Mouse (Mus musculus) kidney, embryonic 16.5 days (tissue): ENCODE data around the gene Gm9936. TPM values are rescaled to one million over a fixed set of nuclear protein-coding genes. Genes with fewer than 3 reads are reported as not detected.

Experiments used
- ATAC-seq: fragments of 200-750 bp; cut with Nextera tagmentation; 2 replicates; pipeline ENCODE4 v1.8.0; 2017; ENCODE audit warnings: moderate TSS enrichment; ENCODE audit not compliant: low FRiP score, low TSS enrichment
- H3K27ac ChIP-seq: fragments of 300-500 bp; sonication (generic); 2 replicates; pipeline ENCODE4 v1.5.1; 2014; ENCODE audit warnings: low read length
- H3K27me3 ChIP-seq: fragments of 300-500 bp; sonication (generic); 2 replicates; pipeline ENCODE4 v1.6.1; 2014; ENCODE audit warnings: low read length, control low read depth, mixed read lengths; ENCODE audit not compliant: insufficient read depth
- H3K36me3 ChIP-seq: fragments of 300-500 bp; sonication (generic); 2 replicates; pipeline ENCODE4 v1.6.1; 2014; ENCODE audit warnings: low read length, control low read depth, mixed read lengths; ENCODE audit not compliant: insufficient read depth
- H3K4me1 ChIP-seq: fragments of 300-500 bp; sonication (generic); 2 replicates; pipeline ENCODE4 v1.6.1; 2014; ENCODE audit warnings: low read length, control low read depth, mixed read lengths; ENCODE audit not compliant: insufficient read depth
- H3K4me2 ChIP-seq: fragments of 300-500 bp; sonication (generic); replicated peaks from 2 replicates; pipeline ENCODE4 v1.6.1; 2014; ENCODE audit warnings: low read depth, low read length
- H3K4me3 ChIP-seq: fragments of 300-500 bp; sonication (generic); 2 replicates; pipeline ENCODE4 v1.5.1; 2014; ENCODE audit warnings: mild to moderate bottlenecking, low read length
- H3K9ac ChIP-seq: fragments of 300-500 bp; sonication (generic); replicated peaks from 2 replicates; pipeline ENCODE4 v1.6.1; 2014; ENCODE audit warnings: low read length
- H3K9me3 ChIP-seq: fragments of 300-500 bp; sonication (generic); 2 replicates; pipeline ENCODE4 v1.6.1; 2016; ENCODE audit warnings: low read length, control low read depth
- WGBS: fragments of 180-500 bp; shearing (Covaris S2); extraction: QIAGEN DNeasy Blood & Tissue Kit; methylation state at CpG from one replicate; pipeline ENCODE4 v1.1.7; 2014; 5-methylcytosine and 5-hydroxymethylcytosine counted together
- microRNA-seq: library from miRNA; unstranded; fragments of <30 nt; microRNA quantifications from one replicate; pipeline ENCODE4, GENCODE M21; 2016
- polyA plus RNA-seq: library from polyadenylated mRNA; unstranded; fragments of >200 nt; fragmentation: Nextera tagmentation; extraction: Ambion mirVana; gene quantifications from 2 replicates; pipeline ENCODE4 v1.2.1, GENCODE M21; 2015

The Gm9936 gene
- polyA plus RNA-seq, 1 experiment from 2014 or later, result not detected

- Histone ChIP-seq H3K9me3 (no peaks in the 10 kb centered on the region), H3K27me3 (no peaks in the 10 kb centered on the region), H3K36me3 (peaks cover 37% of the 10 kb centered on the region), H3K27ac (peak overlapping the region; percentile 70; the same call in 1 of the 2 replicates), H3K4me2 (no peak overlapping the region), H3K4me3 (no peak overlapping the region), H3K9ac (no peak overlapping the region), H3K4me1 (peaks cover 11% of the 10 kb centered on the region)
- WGBS, result 54% methylated on average over 9 of the region's 9 CpGs
- no peak for ATAC-seq
These were observed 51.4 kb downstream of the Gm9936 start for GRCm38 (mm10) chr5:114807063-114807462.

- Histone ChIP-seq H3K27ac (peak overlapping the region; percentile 70), H3K4me3 (no peak overlapping the region), H3K4me2 (no peak overlapping the region), H3K27me3 (no peaks in the 10 kb centered on the region), H3K4me1 (peaks cover 11% of the 10 kb centered on the region), H3K9ac (peak overlapping the region; percentile 29; the same call in 1 of the 2 replicates), H3K9me3 (no peaks in the 10 kb centered on the region), H3K36me3 (peaks cover 40% of the 10 kb centered on the region)
- ATAC-seq, result 0 out of 2 replicates have a peak, but pooled peaks have one; percentile 5
- WGBS, result 83% methylated on average over 8 of the region's 8 CpGs
These were observed 51.8 kb downstream of the Gm9936 start for GRCm38 (mm10) chr5:114806636-114807035.

Small RNAs within 50 kb of the gene (microRNA-seq; reads per million reads assigned to microRNA genes)
- 12.0 reads per million, percentile 32 among the genes with 10 or more reads in this experiment for gene Mir6240

Other genes with a start within 250 kb of the Gm9936 start
- gene Trpv4, start 200.3 kb downstream of the Gm9936 start, polyA plus RNA-seq, result 33.4 and 33.6 TPM in 2 replicates
- gene Gltp, start 167.7 kb downstream of the Gm9936 start, polyA plus RNA-seq, result 86.0 and 89.6 TPM in 2 replicates
- gene Tchp, start 150.9 kb downstream of the Gm9936 start, polyA plus RNA-seq, result 15.5 and 16.1 TPM in 2 replicates
- gene Ankrd13a, start 84.0 kb downstream of the Gm9936 start, polyA plus RNA-seq, result 15.6 and 33.9 TPM in 2 replicates
- 45.7 and 50.1 TPM in 2 replicates for gene Git2, start 83.2 kb downstream of the Gm9936 start, polyA plus RNA-seq
- gene 1500011B03Rik, start 35.2 kb downstream of the Gm9936 start, polyA plus RNA-seq, result 105 and 111 TPM in 2 replicates
- not detected in 2 replicates for gene 4930519G04Rik, start 5.0 kb downstream of the Gm9936 start, polyA plus RNA-seq
- gene Oasl2, start 38.3 kb upstream of the Gm9936 start, polyA plus RNA-seq, result 4.5 and 4.8 TPM in 2 replicates
- 1.5 and 2.1 TPM in 2 replicates for gene Oasl1, start 64.6 kb upstream of the Gm9936 start, polyA plus RNA-seq
- 55.7 and 63.3 TPM in 2 replicates for gene 2210016L21Rik, start 83.5 kb upstream of the Gm9936 start, polyA plus RNA-seq
- gene Hnf1a, start 112.4 kb upstream of the Gm9936 start, polyA plus RNA-seq, result 12.6 and 15.4 TPM in 2 replicates
- gene Sppl3, start 152.5 kb upstream of the Gm9936 start, polyA plus RNA-seq, result 12.3 and 13.6 TPM in 2 replicates
- 28.2 and 34.7 TPM in 2 replicates for gene Gm10401, start 239.6 kb upstream of the Gm9936 start, polyA plus RNA-seq